Mouse (Mus musculus) midbrain, embryonic 10.5 days (tissue): ENCODE results near the gene Wars2. TPM values are rescaled to one million over a fixed set of nuclear protein-coding genes. Genes with fewer than 3 reads are reported as not detected.

Experiments
- DNase-seq: peaks from one replicate; pipeline ENCODE4 v3.0.0-alpha.2; 2017; ENCODE audit warnings: low spot score
- H3K27ac ChIP-seq: fragments of 300-500 bp; sonication (generic); replicated peaks from 2 replicates; pipeline ENCODE4 v1.5.1; 2016; ENCODE audit warnings: mild to moderate bottlenecking
- H3K27me3 ChIP-seq: fragments of 300-500 bp; sonication (generic); 2 replicates; pipeline ENCODE4 v1.6.1; 2016; ENCODE audit warnings: low read depth, mild to moderate bottlenecking; ENCODE audit not compliant: poor library complexity, severe bottlenecking
- H3K36me3 ChIP-seq: fragments of 300-500 bp; sonication (generic); 2 replicates; pipeline ENCODE4 v1.6.1; 2016; ENCODE audit warnings: mild to moderate bottlenecking, moderate library complexity
- H3K4me1 ChIP-seq: fragments of 300-500 bp; sonication (generic); 2 replicates; pipeline ENCODE4 v1.6.1; 2016
- H3K4me3 ChIP-seq: fragments of 300-500 bp; sonication (generic); 2 replicates; pipeline ENCODE4 v1.5.1; 2016; ENCODE audit warnings: mild to moderate bottlenecking, moderate library complexity
- H3K9me3 ChIP-seq: fragments of 300-500 bp; sonication (generic); replicated peaks from 2 replicates; pipeline ENCODE4 v1.6.1; 2016; ENCODE audit warnings: mild to moderate bottlenecking
- WGBS: fragments of 180-500 bp; shearing (Covaris S2); methylation state at CpG from one replicate; pipeline ENCODE4 v1.1.7; 2016; 5-methylcytosine and 5-hydroxymethylcytosine counted together
- polyA plus RNA-seq: library from polyadenylated mRNA; unstranded; fragments of >200 nt; fragmentation: Nextera tagmentation; extraction: Ambion mirVana; gene quantifications from 2 replicates; pipeline ENCODE4 v1.2.1, GENCODE M21; 2016

Wars2 gene
- polyA plus RNA-seq, 1 experiment from 2014 or later: 8.7 TPM

GRCm38 (mm10) chr3:99211105-99211698 lies 70.3 kb downstream of the Wars2 start:
- Histone ChIP-seq H3K9me3 (no peaks in the 10 kb centered on the region), H3K36me3 (no peaks in the 10 kb centered on the region), H3K4me1 (0 out of 2 replicates have a peak, but pooled peaks cover 4% of the 10 kb centered on the region), H3K4me3 (no peak overlapping the region), H3K27me3 (no peaks in the 10 kb centered on the region), H3K27ac (no peak overlapping the region)
- DNase-seq: no peak
- WGBS: 70% methylated on average over 14 of the region's 14 CpGs

GRCm38 (mm10) chr3:99227807-99228206 lies 86.9 kb downstream of the Wars2 start:
- Histone ChIP-seq H3K4me1 (no peaks in the 10 kb centered on the region), H3K9me3 (no peaks in the 10 kb centered on the region), H3K27me3 (peaks cover 15% of the 10 kb centered on the region), H3K4me3 (no peak overlapping the region), H3K27ac (no peak overlapping the region), H3K36me3 (no peaks in the 10 kb centered on the region)
- 84% methylated on average over 2 of the region's 2 CpGs for WGBS
- DNase-seq: no peak

- H3K4me1 ChIP-seq: peaks cover 17% of the 10 kb centered on the region
- no peak overlapping the region for H3K27ac ChIP-seq
- no peaks in the 10 kb centered on the region for H3K36me3 ChIP-seq
- H3K9me3 ChIP-seq: no peaks in the 10 kb centered on the region
- peak overlapping the region; percentile 32 for H3K4me3 ChIP-seq
- peak; percentile 71 for DNase-seq
- WGBS: 12% methylated on average over 20 of the region's 20 CpGs
- H3K27me3 ChIP-seq: peaks cover 74% of the 10 kb centered on the region
Measured at GRCm38 (mm10) chr3:99233393-99234318, 92.8 kb downstream of the Wars2 start.

DNA sequence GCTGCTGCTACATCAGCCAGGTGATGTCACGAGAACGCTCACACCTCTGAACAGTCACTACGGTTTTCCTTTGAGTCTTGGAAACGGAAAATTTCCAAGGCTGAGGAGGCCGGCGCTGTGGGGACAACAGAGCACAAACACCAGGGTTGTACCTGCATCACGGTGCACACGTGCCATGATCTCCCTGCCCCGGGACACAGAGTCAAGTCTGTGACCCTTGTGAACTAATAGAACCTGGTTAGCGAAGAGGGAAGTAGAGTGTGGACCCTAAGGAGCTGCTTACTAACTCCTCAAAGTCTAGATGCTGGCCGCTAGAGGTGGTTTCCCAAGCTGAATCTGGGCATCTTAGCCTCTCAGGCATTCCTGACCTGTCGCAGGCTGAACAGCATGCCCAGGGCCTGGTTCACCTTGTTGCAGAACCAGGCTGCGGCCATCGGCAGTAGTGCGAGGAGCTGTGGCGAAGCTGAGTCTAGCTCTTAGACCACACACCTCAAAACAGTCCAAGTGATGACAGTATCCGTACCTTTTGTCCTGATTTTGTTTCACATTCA lies 93.5 kb downstream of the Wars2 start:
- H3K9me3 ChIP-seq: no peaks in the 10 kb centered on the region
- WGBS: 2% methylated on average over 17 of the region's 17 CpGs
- H3K36me3 ChIP-seq: no peaks in the 10 kb centered on the region
- peaks cover 17% of the 10 kb centered on the region for H3K4me1 ChIP-seq
- peak; percentile 46 for DNase-seq
- peak overlapping the region; percentile 32 for H3K4me3 ChIP-seq
- no peak overlapping the region for H3K27ac ChIP-seq
- peaks cover 81% of the 10 kb centered on the region for H3K27me3 ChIP-seq

DNA sequence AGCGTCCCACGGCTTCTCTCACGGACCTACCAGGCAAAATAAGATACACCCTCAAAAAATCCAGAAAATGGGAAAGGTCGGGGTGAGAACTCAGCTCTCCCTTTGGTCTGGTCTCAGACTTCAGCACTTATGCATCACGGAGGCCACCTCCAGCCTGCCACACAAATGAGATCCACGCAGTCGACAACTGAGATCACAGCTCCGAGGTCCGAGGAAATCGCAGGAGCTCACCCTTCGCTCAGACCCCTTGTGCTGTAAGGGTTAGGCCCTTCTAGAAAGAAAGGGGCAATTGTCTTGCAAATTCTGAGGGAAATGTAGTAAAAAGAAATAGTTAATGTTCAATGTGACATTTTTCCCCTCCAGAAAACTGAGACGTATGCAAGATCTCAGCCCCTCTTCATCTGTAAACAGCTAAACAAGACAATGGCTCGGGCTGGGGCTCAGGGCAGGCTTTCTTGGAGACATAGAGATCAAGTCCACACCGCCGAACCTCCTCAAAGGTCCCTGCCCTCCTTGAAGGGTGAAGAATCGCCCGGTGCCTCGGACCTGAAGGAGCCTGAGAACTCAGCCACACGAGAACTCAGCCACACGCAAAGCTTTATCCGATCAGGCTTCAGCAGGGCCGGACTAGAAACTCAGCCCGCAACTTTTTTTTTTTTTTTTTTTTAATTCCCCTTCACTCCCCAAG lies 94.4 kb downstream of the Wars2 start:
- Histone ChIP-seq H3K9me3 (no peaks in the 10 kb centered on the region), H3K36me3 (no peaks in the 10 kb centered on the region), H3K27me3 (peaks cover 90% of the 10 kb centered on the region), H3K4me3 (no peak overlapping the region), H3K27ac (no peak overlapping the region), H3K4me1 (peaks cover 20% of the 10 kb centered on the region)
- DNase-seq: peak; percentile 41
- 1% methylated on average over 23 of the region's 23 CpGs for WGBS

DNA sequence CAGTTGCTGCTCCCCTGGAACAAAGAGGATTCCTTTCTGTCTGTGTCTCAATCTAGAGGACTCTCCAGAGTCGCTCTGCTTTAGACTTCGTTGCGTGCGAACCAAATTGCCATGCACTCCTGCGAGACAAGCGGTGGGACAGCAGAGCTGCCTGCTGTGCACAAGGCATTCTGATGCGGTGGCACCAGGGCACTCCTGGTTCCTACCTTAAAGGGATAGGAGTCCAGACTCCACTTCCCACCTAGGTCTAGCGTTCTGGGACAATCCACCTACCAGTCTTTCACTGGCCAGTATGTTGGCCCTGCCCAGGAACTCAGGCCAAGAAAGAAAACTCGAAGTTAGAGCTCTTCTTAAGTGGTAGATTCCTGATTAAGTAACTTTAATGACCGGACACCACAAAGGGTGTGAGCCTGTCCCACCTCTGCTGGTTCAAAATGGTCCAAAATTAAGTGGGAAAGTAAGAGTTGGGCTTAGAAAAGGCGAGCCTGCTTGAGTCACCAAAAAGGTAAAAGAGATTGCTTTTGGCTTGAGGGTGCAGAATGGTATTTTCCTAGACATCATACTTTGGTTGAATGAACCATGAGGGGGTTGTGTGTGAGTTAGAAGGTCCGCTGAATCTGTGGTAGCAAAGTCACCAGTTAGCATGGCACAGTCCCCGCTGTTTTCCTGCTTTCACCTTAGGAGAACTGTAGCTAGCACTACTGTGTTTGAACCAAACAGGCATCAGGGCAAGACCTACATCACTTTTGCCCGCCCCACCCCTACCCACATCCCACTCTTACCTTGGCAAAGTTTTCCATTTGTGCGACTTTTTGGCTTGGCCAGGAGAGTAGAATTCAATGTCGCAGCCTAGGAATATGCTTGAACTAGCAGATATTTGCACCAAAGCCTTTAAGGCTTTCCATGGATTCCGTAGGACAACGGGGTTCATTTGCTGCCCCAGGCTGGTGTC lies 95.2 kb downstream of the Wars2 start:
- Histone ChIP-seq H3K27me3 (peaks cover 98% of the 10 kb centered on the region), H3K36me3 (no peaks in the 10 kb centered on the region), H3K4me3 (no peak overlapping the region), H3K27ac (no peak overlapping the region), H3K9me3 (no peaks in the 10 kb centered on the region), H3K4me1 (peaks cover 27% of the 10 kb centered on the region)
- peak; percentile 53 for DNase-seq
- WGBS: 3% methylated on average over 18 of the region's 18 CpGs

- peaks cover 31% of the 10 kb centered on the region for H3K4me1 ChIP-seq
- peaks cover 100% of the 10 kb centered on the region for H3K27me3 ChIP-seq
- no peak overlapping the region for H3K4me3 ChIP-seq
- WGBS: 0% methylated on average over 1 of the region's 1 CpGs
- H3K27ac ChIP-seq: no peak overlapping the region
- no peaks in the 10 kb centered on the region for H3K36me3 ChIP-seq
- no peaks in the 10 kb centered on the region for H3K9me3 ChIP-seq
- DNase-seq: no peak
Measured at GRCm38 (mm10) chr3:99238691-99239090, 97.8 kb downstream of the Wars2 start.

GRCm38 (mm10) chr3:99239301-99240045 lies 98.6 kb downstream of the Wars2 start:
- H3K4me1 ChIP-seq: peaks cover 24% of the 10 kb centered on the region
- peaks cover 100% of the 10 kb centered on the region for H3K27me3 ChIP-seq
- WGBS: under 1% methylated on average over 20 of the region's 20 CpGs
- no peak overlapping the region for H3K4me3 ChIP-seq
- H3K9me3 ChIP-seq: no peaks in the 10 kb centered on the region
- H3K36me3 ChIP-seq: no peaks in the 10 kb centered on the region
- H3K27ac ChIP-seq: no peak overlapping the region
- DNase-seq: peak; percentile 38

DNA sequence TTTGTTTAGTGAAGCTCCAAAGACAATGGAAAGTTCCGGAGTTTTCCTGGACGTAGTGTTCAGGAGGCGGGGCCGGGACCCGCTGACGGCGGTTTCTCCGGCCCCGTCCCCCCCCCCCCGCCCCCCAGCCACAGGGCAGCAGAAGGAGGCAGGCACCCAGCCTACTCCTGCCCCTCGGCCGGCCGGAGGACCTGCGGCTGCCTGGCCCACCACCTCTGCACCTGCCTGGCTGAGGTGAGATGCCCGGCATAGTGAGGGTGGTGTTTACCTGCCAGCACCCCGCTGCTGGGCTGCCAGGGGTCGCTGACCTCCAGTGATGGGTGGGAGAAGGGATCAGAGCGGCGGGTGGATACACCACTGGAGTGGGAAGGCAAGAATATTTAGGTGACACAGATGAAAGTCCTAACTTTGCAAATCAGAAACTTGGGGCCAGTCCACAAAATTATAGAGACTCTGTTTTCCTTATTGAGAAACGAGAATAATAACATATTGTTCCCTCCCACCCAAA lies 99.4 kb downstream of the Wars2 start, which contains the start of gene Tbx15:
Tbx15 (plus strand) TSS at position 169 of the 508 bp plus-strand sequence.
- Histone ChIP-seq H3K36me3 (no peaks in the 10 kb centered on the region), H3K27me3 (peaks cover 100% of the 10 kb centered on the region), H3K4me1 (peaks cover 19% of the 10 kb centered on the region), H3K4me3 (peak within 1 kb of the TSS; percentile 38), H3K27ac (no peak within 1 kb of the TSS), H3K9me3 (no peaks in the 10 kb centered on the region)
- under 1% methylated on average over 20 of the region's 20 CpGs for WGBS
- no peak for DNase-seq

GRCm38 (mm10) chr3:99240811-99241738 lies 100.2 kb downstream of the Wars2 start:
- Histone ChIP-seq H3K36me3 (no peaks in the 10 kb centered on the region), H3K4me1 (peaks cover 15% of the 10 kb centered on the region), H3K9me3 (no peaks in the 10 kb centered on the region), H3K27ac (no peak overlapping the region), H3K27me3 (peaks cover 100% of the 10 kb centered on the region), H3K4me3 (peak overlapping the region; percentile 38)
- under 1% methylated on average over 50 of the region's 50 CpGs for WGBS
- DNase-seq: peak; percentile 70
